8 mouse cellular contexts compared by ENCODE assay signal in the genomic region with DNA sequence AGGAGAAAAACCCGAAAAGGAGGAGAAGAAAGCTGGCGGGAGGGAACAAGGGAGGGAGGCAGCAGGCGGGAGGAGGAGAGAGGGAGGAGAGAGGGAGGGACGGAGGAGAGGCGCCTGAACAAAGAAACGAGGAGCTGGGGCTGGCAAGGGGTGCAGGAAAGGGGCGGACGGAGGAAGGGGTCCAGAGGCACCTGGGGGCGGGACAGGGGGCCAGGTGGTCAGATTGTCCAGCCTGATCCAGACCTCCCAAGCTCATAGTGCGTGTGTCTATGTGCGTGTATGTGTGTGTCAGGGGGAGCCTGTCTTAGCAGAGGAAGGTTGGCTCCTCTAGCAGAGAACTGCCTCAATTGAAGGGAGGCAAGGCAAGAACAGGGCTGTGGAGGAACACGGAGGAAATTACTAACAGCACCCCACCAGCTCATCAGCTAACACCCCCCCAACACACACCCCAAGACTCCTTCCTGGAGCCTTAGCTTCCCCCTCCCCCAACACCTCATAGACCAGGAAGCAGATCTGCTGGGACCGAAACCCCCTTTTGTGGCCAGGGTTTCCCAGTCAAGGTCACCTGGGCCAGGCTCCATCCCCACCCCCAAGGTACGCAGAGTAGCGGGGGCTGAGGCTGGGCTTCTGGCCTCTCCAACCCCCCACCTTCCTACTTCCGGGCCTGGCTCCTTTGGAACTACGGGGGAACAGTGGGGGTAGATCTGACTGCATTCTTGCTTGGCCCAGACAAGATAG. TPM values are rescaled to one million over a fixed set of nuclear protein-coding genes. Genes with fewer than 3 reads are reported as not detected.
DNase-seq lines count a peak whose midpoint lies in the region; ATAC-seq and TF ChIP-seq lines count a peak whose summit lies in the region.

No protein-coding gene starts in this region.

- peak; percentile 7; the same call in 1 of the 2 replicates for TF ChIP-seq POLR2A in brain, embryonic 14.5 days (IDR thresholded peaks at IDR 0.05; ENCODE audit: borderline replicate concordance, extremely low read depth, insufficient read depth, insufficient read length, poor library complexity, severe bottlenecking)

- peak; percentile 46 for DNase-seq in kidney, postnatal 10 days
- no peak for DNase-seq in kidney, postnatal 14 days
- DNase-seq in brain, embryonic 14.5 days (ENCODE audit: low read depth), result peak; percentile 77
- DNase-seq in heart, postnatal 0 days (ENCODE audit: low spot score), result no peak
- no peak for DNase-seq in liver, postnatal 0 days
- no peak for DNase-seq in MN1 (ENCODE audit: low spot score)
- DNase-seq in frontal cortex, postnatal 36 days (ENCODE audit: low spot score in 2 of 2), result no peak
- no peak for DNase-seq in c-Kit-positive CD71-positive TER-119-positive erythroid progenitor cells, embryonic 14.5 days (ENCODE audit: low spot score)

- H3K4me2 ChIP-seq in heart, postnatal 0 days (ENCODE audit: low read depth, low read length), result peak overlapping the region; percentile 91
- H3K4me2 ChIP-seq in liver, postnatal 0 days (ENCODE audit: low read depth, low read length), result peak overlapping the region; percentile 93

- no peak for TF ChIP-seq CTCF in brain, embryonic 14.5 days (IDR thresholded peaks at IDR 0.05; ENCODE audit: borderline replicate concordance, extremely low read depth, insufficient read depth, insufficient read length)
- TF ChIP-seq CTCF in heart, postnatal 0 days (IDR thresholded peaks at IDR 0.05; ENCODE audit: low read depth), result no peak
- TF ChIP-seq CTCF in liver, postnatal 0 days (IDR thresholded peaks at IDR 0.05; ENCODE audit: low read depth), result no peak

- peak overlapping the region; percentile 61 for H3K4me3 ChIP-seq in heart, postnatal 0 days (ENCODE audit: low read depth, low read length)
- peak overlapping the region; percentile 57 for H3K4me3 ChIP-seq in liver, postnatal 0 days (ENCODE audit: low read depth, low read length)

- no peak overlapping the region for H3K27ac ChIP-seq in heart, postnatal 0 days (ENCODE audit: low read depth)
- H3K27ac ChIP-seq in liver, postnatal 0 days (ENCODE audit: low read depth), result no peak overlapping the region

- peaks cover 50% of the 10 kb centered on the region for H3K27me3 ChIP-seq in heart, postnatal 0 days (ENCODE audit: control insufficient read depth, insufficient read depth, low read length)
- peaks cover 67% of the 10 kb centered on the region for H3K27me3 ChIP-seq in liver, postnatal 0 days (ENCODE audit: insufficient read depth, low read length)

- H3K4me1 ChIP-seq in heart, postnatal 0 days (ENCODE audit: control insufficient read depth, insufficient read depth), result peaks cover 16% of the 10 kb centered on the region; the same call in 1 of the 2 replicates
- peaks cover 15% of the 10 kb centered on the region for H3K4me1 ChIP-seq in liver, postnatal 0 days (ENCODE audit: insufficient read depth)

- H3K36me3 ChIP-seq in heart, postnatal 0 days (replicated peaks; ENCODE audit: control insufficient read depth, insufficient read depth, low read length), result no peaks in the 10 kb centered on the region
- no peaks in the 10 kb centered on the region for H3K36me3 ChIP-seq in liver, postnatal 0 days (replicated peaks; ENCODE audit: insufficient read depth, low read length)

- whole genome bisulfite sequencing in heart, postnatal 0 days, result 5% methylated on average over 17 of the region's 17 CpGs
- WGBS in liver, postnatal 0 days (ENCODE audit: insufficient replicate concordance), result 9% methylated on average over 17 of the region's 17 CpGs

- TF ChIP-seq EP300 in heart, postnatal 0 days (IDR thresholded peaks at IDR 0.05; ENCODE audit: low read depth), result no peak
- TF ChIP-seq EP300 in liver, postnatal 0 days (IDR thresholded peaks at IDR 0.05; ENCODE audit: low read depth), result no peak

- 0 out of 2 replicates have a peak overlapping the region, but pooled peaks have one; percentile 14 for H3K9ac ChIP-seq in heart, postnatal 0 days (replicated peaks; ENCODE audit: low read depth, low read length)
- no peak overlapping the region for H3K9ac ChIP-seq in liver, postnatal 0 days (replicated peaks)

- ATAC-seq in heart, postnatal 0 days (ENCODE audit: insufficient read depth, low read depth), result no peak
- no peak for ATAC-seq in liver, postnatal 0 days

- H3K9me3 ChIP-seq in heart, postnatal 0 days (replicated peaks; ENCODE audit: control insufficient read depth, low read length), result no peaks in the 10 kb centered on the region
- H3K9me3 ChIP-seq in liver, postnatal 0 days (ENCODE audit: low read length), result no peaks in the 10 kb centered on the region

RNA-seq across cellular contexts. Expression of a gene that starts 2.4 kb away (rescaled TPM):
- 163 and 176 TPM in 2 replicates for polyA plus RNA-seq in brain, embryonic 14.5 days (2012; rRNA removed)
- total RNA-seq in heart, postnatal 0 days (2014; rRNA removed; ENCODE audit: low replicate concordance), result 38.4 and 59.5 TPM in 2 replicates
- polyA plus RNA-seq in heart, postnatal 0 days (2015; fragmentation: Nextera tagmentation; extraction: Ambion mirVana), result 2.6 and 2.7 TPM in 2 replicates
- polyA plus RNA-seq in liver, postnatal 0 days (2015; fragmentation: Nextera tagmentation; extraction: Ambion mirVana), result 0.76 and 1.1 TPM in 2 replicates

RNA-seq across cellular contexts. Expression of a gene that starts 28.4 kb away (rescaled TPM):
- polyA plus RNA-seq in brain, embryonic 14.5 days (2012; rRNA removed), result 0.39 and 0.48 TPM in 2 replicates
- not detected in 2 replicates for total RNA-seq in heart, postnatal 0 days (2014; rRNA removed; ENCODE audit: low replicate concordance)
- polyA plus RNA-seq in heart, postnatal 0 days (2015; fragmentation: Nextera tagmentation; extraction: Ambion mirVana), result 0.25 and 0.33 TPM in 2 replicates
- polyA plus RNA-seq in liver, postnatal 0 days (2015; fragmentation: Nextera tagmentation; extraction: Ambion mirVana), result 5.8 and 6.2 TPM in 2 replicates

RNA-seq across cellular contexts. Expression of a gene that starts 38.5 kb away (rescaled TPM):
- 79.7 and 82.3 TPM in 2 replicates for polyA plus RNA-seq in brain, embryonic 14.5 days (2012; rRNA removed)
- total RNA-seq in heart, postnatal 0 days (2014; rRNA removed; ENCODE audit: low replicate concordance), result 8.9 and 16.9 TPM in 2 replicates
- polyA plus RNA-seq in heart, postnatal 0 days (2015; fragmentation: Nextera tagmentation; extraction: Ambion mirVana), result 2.7 and 4.0 TPM in 2 replicates
- polyA plus RNA-seq in liver, postnatal 0 days (2015; fragmentation: Nextera tagmentation; extraction: Ambion mirVana), result 147 and 174 TPM in 2 replicates

Comparison
In these comparisons a context has a peak if more than half of its experiments do, and no peak if none do; other contexts are left out.
1. DNase-seq: peak in kidney, postnatal 10 days (single experiment) and brain, embryonic 14.5 days (single experiment); none in kidney, postnatal 14 days (single experiment), heart, postnatal 0 days (single experiment), liver, postnatal 0 days (single experiment), MN1 (single experiment), frontal cortex, postnatal 36 days (0 of 2) and c-Kit-positive CD71-positive TER-119-positive erythroid progenitor cells, embryonic 14.5 days (single experiment).
2. RNA of a gene that starts 2.4 kb away (polyA plus RNA-seq): 163 to 176 TPM in brain, embryonic 14.5 days; 2.6 to 2.7 TPM in heart, postnatal 0 days and 0.76 to 1.1 TPM in liver, postnatal 0 days; every median in the first group is over 10 times any median in the second.
3. RNA of a gene that starts 38.5 kb away (polyA plus RNA-seq): 147 to 174 TPM in liver, postnatal 0 days and 79.7 to 82.3 TPM in brain, embryonic 14.5 days; 2.7 to 4.0 TPM in heart, postnatal 0 days; every median in the first group is over 10 times any median in the second.